Mouse (Mus musculus) E14TG2a.4 (cell line): ENCODE results near the gene Dguok.

Experiments
- CTCF ChIP-seq: conservative IDR thresholded peaks from 2 replicates; pipeline ENCODE4 v1.5.1; 2014; ENCODE audit warnings: low read length
- NANOG ChIP-seq: IDR thresholded peaks from 2 replicates; pipeline ENCODE4 v1.6.1; 2014; ENCODE audit warnings: borderline replicate concordance, low read length, mixed read lengths
- POU5F1 ChIP-seq: IDR thresholded peaks from 2 replicates; pipeline ENCODE4 v1.6.1; 2014; ENCODE audit warnings: low read length, borderline replicate concordance

- no peak for TF ChIP-seq CTCF
- TF ChIP-seq POU5F1 = no peak
- no peak for TF ChIP-seq NANOG
Measured at GRCm38 (mm10) chr6:83442639-83443038, 64.1 kb downstream of the Dguok start.
